8 mouse cellular contexts compared by ENCODE assay signal in genomic region chr15:7226225-7226624, GRCm38 (mm10).
A peak's percentile ranks its signal among the peaks of the same experiment; 100 is the strongest.
DNase-seq lines count a peak whose midpoint lies in the region; ATAC-seq and TF ChIP-seq lines count a peak whose summit lies in the region.

No protein-coding gene starts in this region.

- no peaks in the 10 kb centered on the region for H3K36me3 ChIP-seq in intestine, embryonic 15.5 days
- H3K36me3 ChIP-seq in midbrain, embryonic 11.5 days (ENCODE audit: control insufficient read depth, insufficient read depth, low read length): no peaks in the 10 kb centered on the region

- DNase-seq in adipocyte (ENCODE audit: low spot score): peak; percentile 90
- peak; percentile 72 for DNase-seq in gastrocnemius, postnatal 25 days
- peak; percentile 67 to 82 for DNase-seq in left cerebral cortex, postnatal 10 days (ENCODE audit: extremely low spot score in 1 of 2, low spot score in 2 of 2)
- peak; percentile 92 for DNase-seq in midbrain, embryonic 11.5 days (ENCODE audit: low spot score, missing footprints)
- DNase-seq in right cerebral cortex, postnatal 4 days: peak; percentile 73
- peak; percentile 73 to 79 for DNase-seq in urinary bladder, postnatal 4 days (ENCODE audit: low spot score in 2 of 2)

- H3K4me2 ChIP-seq in intestine, embryonic 15.5 days (replicated peaks): no peak overlapping the region
- no peak overlapping the region for H3K4me2 ChIP-seq in midbrain, embryonic 11.5 days

- H3K9me3 ChIP-seq in intestine, embryonic 15.5 days: no peaks in the 10 kb centered on the region
- H3K9me3 ChIP-seq in midbrain, embryonic 11.5 days (ENCODE audit: control insufficient read depth, low read length): no peaks in the 10 kb centered on the region

- 2% methylated on average over 5 of the region's 5 CpGs for WGBS in intestine, embryonic 15.5 days
- 3% methylated on average over 5 of the region's 5 CpGs for WGBS in midbrain, embryonic 11.5 days

- TF ChIP-seq CTCF in cortical plate, adult 2 months (IDR thresholded peaks at IDR 0.05; ENCODE audit: extremely low read depth, insufficient read depth, low read length): peak; percentile 99

- intact Hi-C loops in left cerebral cortex, postnatal 10 days (cut with DNase I): loop anchor here (2.0 to 5.0 kb wide), 3 partner anchors 94 to 317 kb away; no protein-coding TSS in a partner anchor

- H3K4me3 ChIP-seq in cortical plate, adult 2 months (ENCODE audit: insufficient read depth, low read length): no peak overlapping the region
- H3K4me3 ChIP-seq in intestine, embryonic 15.5 days (replicated peaks): no peak overlapping the region
- no peak overlapping the region for H3K4me3 ChIP-seq in midbrain, embryonic 11.5 days (ENCODE audit: low read depth, low read length)

- no peaks in the 10 kb centered on the region; the same call in 1 of the 2 replicates for H3K27me3 ChIP-seq in intestine, embryonic 15.5 days (replicated peaks)
- no peaks in the 10 kb centered on the region; the same call in 1 of the 2 replicates for H3K27me3 ChIP-seq in midbrain, embryonic 11.5 days (ENCODE audit: control insufficient read depth, insufficient read depth, low read length)

- no peak overlapping the region for H3K27ac ChIP-seq in cortical plate, adult 2 months (ENCODE audit: insufficient read depth, low read length)
- H3K27ac ChIP-seq in intestine, embryonic 15.5 days: no peak overlapping the region
- no peak overlapping the region for H3K27ac ChIP-seq in midbrain, embryonic 11.5 days (ENCODE audit: low read depth, low read length)

- H3K9ac ChIP-seq in intestine, embryonic 15.5 days: no peak overlapping the region
- H3K9ac ChIP-seq in midbrain, embryonic 11.5 days (ENCODE audit: low read length): no peak overlapping the region

- peak; percentile 89 for ATAC-seq in intestine, embryonic 15.5 days
- ATAC-seq in midbrain, embryonic 11.5 days (ENCODE audit: low FRiP score): peak; percentile 89

- no peaks in the 10 kb centered on the region for H3K4me1 ChIP-seq in cortical plate, adult 2 months (ENCODE audit: control insufficient read depth, insufficient read depth, low read length)
- H3K4me1 ChIP-seq in intestine, embryonic 15.5 days (replicated peaks): no peaks in the 10 kb centered on the region
- H3K4me1 ChIP-seq in midbrain, embryonic 11.5 days (ENCODE audit: control insufficient read depth, insufficient read depth, low read length): no peaks in the 10 kb centered on the region

- TF ChIP-seq POLR2A in cortical plate, adult 2 months (IDR thresholded peaks at IDR 0.05; ENCODE audit: extremely low read depth, insufficient read depth, low read length): no peak
